Mouse (Mus musculus): ENCODE measurements around the gene Acacb. TPM values are rescaled to one million over a fixed set of nuclear protein-coding genes. Genes with fewer than 3 reads are reported as not detected.
A peak's percentile ranks its signal among the peaks of the same experiment; 100 is the strongest.

Gene Acacb
- total and polyA plus RNA-seq, 3 experiments, result 81.3 to 132 (median 119) TPM

GRCm38 (mm10) chr5:114175596-114176171, 29.3 kb downstream of the Acacb start:
- DNase-seq, result peak; percentile 99

GRCm38 (mm10) chr5:114176548-114177400, 30.4 kb downstream of the Acacb start:
- DNase-seq, result peak; percentile 22

GRCm38 (mm10) chr5:114177966-114178719, 31.8 kb downstream of the Acacb start:
- peak; percentile 24 for DNase-seq

- DNase-seq, result peak; percentile 75
These were observed 33.2 kb downstream of the Acacb start for GRCm38 (mm10) chr5:114179541-114179940.

GRCm38 (mm10) chr5:114183493-114183892, 37.2 kb downstream of the Acacb start:
- DNase-seq, result no peak

GRCm38 (mm10) chr5:114187108-114187507, 40.8 kb downstream of the Acacb start:
- DNase-seq, result no peak

GRCm38 (mm10) chr5:114188900-114189464, 42.6 kb downstream of the Acacb start:
- DNase-seq, result no peak

GRCm38 (mm10) chr5:114194161-114194560, 47.8 kb downstream of the Acacb start:
- DNase-seq, result no peak

- no peak for DNase-seq
These were observed 52.9 kb downstream of the Acacb start for GRCm38 (mm10) chr5:114199116-114199777.

- no peak for DNase-seq
These were observed 59.8 kb downstream of the Acacb start for GRCm38 (mm10) chr5:114206158-114206557.

- no peak for DNase-seq
These were observed 66.8 kb downstream of the Acacb start for GRCm38 (mm10) chr5:114213183-114213582.

- no peak for DNase-seq
These were observed 72.4 kb downstream of the Acacb start for GRCm38 (mm10) chr5:114218771-114219170.

- DNase-seq, result no peak
These were observed 79.7 kb downstream of the Acacb start for GRCm38 (mm10) chr5:114226051-114226450.

- DNase-seq, result no peak
These were observed 82.6 kb downstream of the Acacb start for GRCm38 (mm10) chr5:114228901-114229300.

GRCm38 (mm10) chr5:114238924-114239323, 92.6 kb downstream of the Acacb start:
- DNase-seq, result no peak

- no peak for DNase-seq
These were observed 93.4 kb downstream of the Acacb start for GRCm38 (mm10) chr5:114239737-114240136.

GRCm38 (mm10) chr5:114246465-114246864, 100.1 kb downstream of the Acacb start:
- DNase-seq, result no peak

- peak; percentile 67 for DNase-seq
These were observed 101.8 kb downstream of the Acacb start for GRCm38 (mm10) chr5:114248174-114248589.

GRCm38 (mm10) chr5:114259495-114259894, 113.2 kb downstream of the Acacb start:
- no peak for DNase-seq

- no peak for DNase-seq
These were observed 115.2 kb downstream of the Acacb start for GRCm38 (mm10) chr5:114261494-114261893.

- DNase-seq, result no peak
These were observed 117.7 kb downstream of the Acacb start for GRCm38 (mm10) chr5:114264030-114264459.

GRCm38 (mm10) chr5:114264791-114265190, 118.5 kb downstream of the Acacb start:
- no peak for DNase-seq
